Mouse (Mus musculus) small intestine, adult 2 months (tissue): ENCODE results near the gene Dcdc2b. TPM values are rescaled to one million over a fixed set of nuclear protein-coding genes. Genes with fewer than 3 reads are reported as not detected.
A peak's percentile ranks its signal among the peaks of the same experiment; 100 is the strongest.

ENCODE experiments used
- H3K27ac ChIP-seq: fragments of 200-500 bp; 2 replicates; pipeline ENCODE4 v1.5.1; 2012; ENCODE audit warnings: low read depth, low read length, control low read depth, inconsistent platforms; ENCODE audit not compliant: insufficient read depth
- H3K27me3 ChIP-seq: fragments of 200-500 bp; 2 replicates; pipeline ENCODE4 v1.6.1; 2012; ENCODE audit warnings: mild to moderate bottlenecking, moderate library complexity, low read length, inconsistent platforms; ENCODE audit not compliant: control insufficient read depth, insufficient read depth
- H3K36me3 ChIP-seq: fragments of 200-500 bp; 2 replicates; pipeline ENCODE4 v1.6.1; 2012; ENCODE audit warnings: mild to moderate bottlenecking, low read length, control low read depth, inconsistent platforms; ENCODE audit not compliant: control insufficient read depth, insufficient read depth
- H3K4me1 ChIP-seq: fragments of 200-500 bp; 2 replicates; pipeline ENCODE4 v1.6.1; 2012; ENCODE audit warnings: low read length, inconsistent platforms, mixed read lengths; ENCODE audit not compliant: control insufficient read depth, insufficient read depth, insufficient read length
- H3K4me3 ChIP-seq: fragments of 200-500 bp; 2 replicates; pipeline ENCODE4 v1.5.1; 2012; ENCODE audit warnings: low read depth, mild to moderate bottlenecking, control low read depth, inconsistent platforms, low read length, moderate library complexity
- CTCF ChIP-seq: fragments of 200-500 bp; IDR thresholded peaks from 2 replicates; pipeline ENCODE4 v1.5.1; 2012; ENCODE audit warnings: low read depth, mild to moderate bottlenecking, control low read depth, inconsistent platforms, low read length, moderate library complexity, mixed read lengths; ENCODE audit not compliant: insufficient replicate concordance, insufficient read length; ENCODE audit errors: extremely low read depth
- POLR2A ChIP-seq: fragments of 200-500 bp; IDR thresholded peaks from 2 replicates; pipeline ENCODE4 v1.6.1; 2012; ENCODE audit warnings: low read depth, mild to moderate bottlenecking, control low read depth, inconsistent platforms, low read length, moderate library complexity
- WGBS: fragments of 180-500 bp; shearing (Covaris S2); methylation state at CpG from one replicate; pipeline ENCODE4 v1.1.7; 2018; 5-methylcytosine and 5-hydroxymethylcytosine counted together
- polyA plus RNA-seq: library from polyadenylated mRNA; depleted of rRNA; stranded (reverse); fragments of >200 nt; gene quantifications from 2 replicates; pipeline ENCODE4 v1.2.3, GENCODE M21; 2012

The Dcdc2b gene
- polyA plus RNA-seq, 1 experiment = 1.6 TPM

DNA sequence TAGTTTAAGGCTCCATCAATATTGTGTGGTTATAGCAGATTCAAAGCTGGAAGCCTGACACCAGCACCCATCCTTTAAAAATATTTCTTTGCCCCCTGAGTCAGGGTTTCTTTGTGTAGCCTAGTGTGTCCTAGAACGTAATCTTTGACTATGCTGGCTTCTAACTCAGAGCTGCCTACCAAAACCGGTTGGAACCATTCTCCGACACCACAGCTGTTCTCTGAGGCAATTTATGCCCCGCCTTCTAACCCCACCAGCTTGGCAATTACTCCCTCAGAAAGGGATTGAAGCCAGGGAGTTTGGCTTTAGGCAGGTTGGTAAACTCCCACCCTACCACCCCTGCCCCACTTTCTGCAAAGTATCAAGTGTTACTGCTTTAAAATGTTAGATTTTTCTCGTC lies 27.7 kb upstream of the Dcdc2b start:
- TF ChIP-seq CTCF (no peak), POLR2A (no peak)
- Histone ChIP-seq H3K36me3 (peaks cover 24% of the 10 kb centered on the region), H3K4me1 (peaks cover 9% of the 10 kb centered on the region), H3K27me3 (no peaks in the 10 kb centered on the region), H3K4me3 (no peak overlapping the region), H3K27ac (no peak overlapping the region)
- 27% methylated on average over 5 of the region's 5 CpGs for WGBS

DNA sequence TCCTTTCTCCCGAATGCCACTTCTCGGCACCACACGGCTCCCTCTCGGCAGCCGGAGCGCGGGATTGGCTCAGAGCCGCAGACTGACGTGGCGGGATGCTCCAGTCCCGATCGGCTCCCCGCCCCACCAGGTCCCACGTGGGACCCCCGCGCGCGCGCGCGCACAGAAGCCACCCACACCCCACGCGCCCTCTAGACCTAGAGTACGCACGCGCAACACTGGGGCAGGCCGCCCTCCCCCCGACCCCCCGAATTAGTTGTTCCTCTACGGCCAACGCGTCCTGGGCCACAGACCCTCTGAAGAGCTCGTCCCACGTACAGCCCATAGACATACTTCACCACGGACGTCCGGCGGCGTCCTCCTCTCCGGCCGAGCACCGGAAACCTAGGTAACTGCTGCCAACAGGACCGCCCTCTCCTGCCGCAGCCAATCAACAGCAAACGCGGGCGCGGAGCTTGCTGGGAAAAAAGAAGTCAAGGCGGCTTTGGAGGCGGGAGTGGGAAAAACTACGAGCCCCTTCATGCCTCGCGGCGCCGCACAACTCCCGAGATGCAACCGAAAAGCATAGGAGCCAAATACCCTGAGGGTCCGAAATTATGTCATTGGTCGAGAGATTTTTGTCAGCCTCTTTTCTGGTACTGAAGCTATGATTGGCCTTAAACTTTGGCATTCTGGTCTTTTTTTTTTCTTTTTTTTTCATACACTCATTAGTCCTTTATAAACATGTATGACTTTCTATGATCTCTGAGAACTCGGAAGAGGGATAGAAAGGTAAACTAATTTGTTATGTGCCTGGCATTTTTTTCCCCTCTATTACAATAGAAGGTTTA lies 26.8 kb upstream of the Dcdc2b start, which contains the start of gene Txlna:
TSS of gene Txlna (minus strand) at position 428 of the 830 bp plus-strand sequence.
- TF ChIP-seq CTCF (no peak), POLR2A (peak; percentile 53)
- Histone ChIP-seq H3K36me3 (peaks cover 24% of the 10 kb centered on the region), H3K4me3 (peak within 1 kb of the TSS; percentile 78), H3K4me1 (peaks cover 9% of the 10 kb centered on the region), H3K27me3 (no peaks in the 10 kb centered on the region), H3K27ac (peak within 1 kb of the TSS; percentile 72)
- under 1% methylated on average over 60 of the region's 60 CpGs for WGBS

DNA sequence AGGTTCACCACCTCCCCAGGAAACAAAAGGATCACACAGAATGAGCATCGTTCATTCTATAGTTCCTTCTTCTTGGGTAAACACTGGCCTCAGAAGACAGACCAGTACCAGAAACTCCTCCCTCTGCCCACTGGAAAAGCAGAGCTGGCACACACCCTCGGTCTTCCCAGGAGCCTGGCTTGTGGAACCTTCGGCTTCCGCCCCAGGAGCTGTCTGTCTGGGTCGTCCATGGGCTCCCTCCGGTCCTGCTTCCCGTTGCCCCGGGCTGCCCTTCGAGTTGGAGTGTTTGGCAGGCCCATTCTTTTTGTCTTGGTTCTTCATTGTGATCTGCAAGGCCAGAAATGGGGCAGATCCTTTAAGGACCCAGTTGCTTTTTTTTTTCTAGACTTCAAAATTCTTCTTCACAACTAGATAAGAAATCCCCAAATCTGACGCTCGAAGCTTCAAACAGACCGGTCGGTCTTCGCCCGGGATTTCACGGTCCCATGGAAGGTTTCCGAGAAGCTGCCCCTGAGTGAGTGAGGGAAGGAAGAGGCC lies 26.1 kb upstream of the Dcdc2b start:
- WGBS = under 1% methylated on average over 17 of the region's 17 CpGs
- TF ChIP-seq POLR2A (no peak; the same call in 1 of the 2 replicates), CTCF (no peak)
- H3K36me3 ChIP-seq = peaks cover 20% of the 10 kb centered on the region
- H3K27ac ChIP-seq = peak overlapping the region; percentile 72
- no peaks in the 10 kb centered on the region for H3K27me3 ChIP-seq
- H3K4me3 ChIP-seq = peak overlapping the region; percentile 78
- peaks cover 9% of the 10 kb centered on the region for H3K4me1 ChIP-seq

DNA sequence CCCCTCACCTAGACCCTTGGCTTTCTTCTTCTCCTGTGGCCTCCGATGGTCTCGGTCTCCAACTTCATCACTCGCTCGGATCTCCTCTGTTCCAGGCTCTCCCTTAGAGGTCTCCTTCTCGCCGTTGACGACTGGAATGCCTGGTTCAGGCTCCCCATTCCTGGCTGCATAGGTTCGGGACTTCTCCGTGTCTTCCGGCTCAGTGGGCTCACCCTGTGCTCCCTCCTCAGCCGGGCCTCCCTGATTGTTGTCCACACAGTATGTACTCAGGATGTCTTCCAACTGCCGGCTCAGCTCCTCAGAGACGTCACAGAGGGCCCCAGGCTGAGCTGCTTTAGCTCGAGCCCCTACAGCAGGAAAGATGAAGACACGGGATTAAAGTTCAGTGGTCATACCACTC lies 25.2 kb upstream of the Dcdc2b start:
- TF ChIP-seq CTCF (no peak), POLR2A (no peak)
- no peak overlapping the region for H3K27ac ChIP-seq
- no peaks in the 10 kb centered on the region for H3K27me3 ChIP-seq
- no peak overlapping the region for H3K4me3 ChIP-seq
- WGBS = 82% methylated on average over 15 of the region's 15 CpGs
- peaks cover 27% of the 10 kb centered on the region for H3K36me3 ChIP-seq
- H3K4me1 ChIP-seq = peaks cover 9% of the 10 kb centered on the region

DNA sequence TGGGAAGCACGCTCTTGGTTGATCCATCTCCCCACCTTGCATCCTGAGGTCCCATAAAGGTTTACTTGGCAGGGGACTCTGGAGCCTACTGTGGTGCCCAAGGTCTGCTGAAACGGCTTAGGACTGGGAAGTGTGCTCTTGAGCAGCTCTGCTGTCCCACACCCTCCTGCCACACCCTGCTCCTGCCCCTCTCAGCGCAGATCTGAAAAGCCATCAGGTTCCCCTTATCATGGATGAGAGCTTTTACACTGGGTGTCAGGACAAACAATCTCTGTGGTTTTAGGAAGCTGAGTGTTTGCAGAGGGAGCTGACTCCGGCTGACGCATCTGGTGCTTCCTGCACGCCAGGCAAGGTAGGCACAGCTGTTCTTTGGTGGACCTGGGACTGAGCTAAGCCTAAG lies 19.8 kb upstream of the Dcdc2b start:
- H3K27ac ChIP-seq = no peak overlapping the region
- H3K4me3 ChIP-seq = no peak overlapping the region
- WGBS = 81% methylated on average over 6 of the region's 6 CpGs
- no peaks in the 10 kb centered on the region for H3K27me3 ChIP-seq
- no peak for TF ChIP-seq POLR2A
- TF ChIP-seq CTCF = no peak
- H3K4me1 ChIP-seq = no peaks in the 10 kb centered on the region
- peaks cover 70% of the 10 kb centered on the region for H3K36me3 ChIP-seq

DNA sequence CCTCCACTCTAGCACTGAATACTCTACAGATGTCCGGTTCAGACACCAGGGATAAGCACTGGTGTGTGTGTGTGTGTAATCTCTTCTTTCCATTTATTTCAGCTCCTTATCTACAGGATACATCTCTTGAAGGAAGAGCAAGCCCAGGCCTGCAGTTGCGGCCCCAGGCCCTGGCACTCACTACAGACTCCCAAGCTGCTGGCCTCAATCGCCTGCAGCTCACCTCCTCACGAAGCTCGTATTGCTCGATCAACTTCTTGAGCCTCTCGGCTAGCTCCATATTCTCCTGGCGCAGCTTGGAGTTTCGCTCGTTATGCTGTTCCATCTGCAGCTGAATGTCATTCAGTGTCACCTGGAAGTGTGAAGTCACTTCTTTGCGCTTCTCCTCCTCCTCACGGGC lies 17.8 kb upstream of the Dcdc2b start:
- no peak for TF ChIP-seq CTCF
- TF ChIP-seq POLR2A = no peak
- no peak overlapping the region for H3K4me3 ChIP-seq
- H3K4me1 ChIP-seq = no peaks in the 10 kb centered on the region
- peaks cover 74% of the 10 kb centered on the region for H3K36me3 ChIP-seq
- H3K27ac ChIP-seq = no peak overlapping the region
- H3K27me3 ChIP-seq = no peaks in the 10 kb centered on the region
- 91% methylated on average over 12 of the region's 12 CpGs for WGBS

DNA sequence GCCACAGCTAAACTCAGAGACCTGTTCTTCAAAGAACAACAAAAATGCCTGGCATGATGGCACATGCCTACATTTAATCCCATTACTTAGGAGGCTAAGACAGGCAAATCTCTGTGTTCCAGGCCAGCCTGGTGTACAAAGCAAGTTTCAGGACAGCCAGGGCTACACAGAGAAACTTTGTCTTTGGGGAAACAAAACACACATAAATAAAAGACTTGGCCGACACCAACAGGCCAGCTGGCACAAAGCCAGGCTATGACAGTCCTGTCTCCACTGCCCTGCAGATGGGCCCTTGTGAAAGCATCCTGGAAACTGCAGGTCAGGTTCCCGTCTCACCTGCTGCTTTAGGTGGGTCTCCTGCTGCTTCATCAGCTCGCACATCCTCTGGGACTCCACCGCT lies 16.9 kb upstream of the Dcdc2b start:
- Histone ChIP-seq H3K36me3 (peaks cover 66% of the 10 kb centered on the region), H3K4me1 (no peaks in the 10 kb centered on the region), H3K4me3 (no peak overlapping the region), H3K27ac (no peak overlapping the region), H3K27me3 (no peaks in the 10 kb centered on the region)
- TF ChIP-seq CTCF (no peak), POLR2A (no peak)
- 68% methylated on average over 4 of the region's 4 CpGs for WGBS
